Mouse (Mus musculus) kidney, embryonic 14.5 days (tissue): ENCODE measurements at regions not wholly inside any gene's neighbourhood (a gene's known extent, or its start where the extent isn't known, plus 50 kb on each side); places are given as distances from the start of the nearest gene placed in this dataset.

Experiments
- ATAC-seq: fragments of 200-750 bp; cut with Nextera tagmentation; 2 replicates; pipeline ENCODE4 v1.8.0; 2017; ENCODE audit warnings: moderate number of reproducible peaks, mild to moderate bottlenecking, moderate TSS enrichment, moderate library complexity; ENCODE audit not compliant: low FRiP score, low TSS enrichment
- H3K27ac ChIP-seq: fragments of 300-500 bp; sonication (generic); 2 replicates; pipeline ENCODE4 v1.5.1; 2014; ENCODE audit warnings: low read depth, mild to moderate bottlenecking, low read length, moderate library complexity, mixed read lengths
- H3K27me3 ChIP-seq: fragments of 300-500 bp; sonication (generic); 2 replicates; pipeline ENCODE4 v1.6.1; 2014; ENCODE audit warnings: mild to moderate bottlenecking, low read length; ENCODE audit not compliant: control insufficient read depth, insufficient read depth
- H3K36me3 ChIP-seq: fragments of 300-500 bp; sonication (generic); 2 replicates; pipeline ENCODE4 v1.6.1; 2014; ENCODE audit warnings: low read length, mixed read lengths; ENCODE audit not compliant: control insufficient read depth, insufficient read depth
- H3K4me1 ChIP-seq: fragments of 300-500 bp; sonication (generic); 2 replicates; pipeline ENCODE4 v1.6.1; 2014; ENCODE audit warnings: low read length, mixed read lengths; ENCODE audit not compliant: control insufficient read depth, insufficient read depth
- H3K4me2 ChIP-seq: fragments of 300-500 bp; sonication (generic); replicated peaks from 2 replicates; pipeline ENCODE4 v1.6.1; 2014; ENCODE audit warnings: low read depth, mild to moderate bottlenecking, low read length
- H3K4me3 ChIP-seq: fragments of 300-500 bp; sonication (generic); 2 replicates; pipeline ENCODE4 v1.5.1; 2014; ENCODE audit warnings: mild to moderate bottlenecking, low read length
- H3K9ac ChIP-seq: fragments of 300-500 bp; sonication (generic); 2 replicates; pipeline ENCODE4 v1.6.1; 2014; ENCODE audit warnings: low read depth, mild to moderate bottlenecking, low read length, moderate library complexity
- H3K9me3 ChIP-seq: fragments of 300-500 bp; sonication (generic); 2 replicates; pipeline ENCODE4 v1.6.1; 2016; ENCODE audit warnings: low read length; ENCODE audit not compliant: control insufficient read depth
- WGBS: fragments of 180-500 bp; shearing (Covaris S2); extraction: QIAGEN DNeasy Blood & Tissue Kit; methylation state at CpG from one replicate; pipeline ENCODE4 v1.1.7; 2014; 5-methylcytosine and 5-hydroxymethylcytosine counted together

DNA sequence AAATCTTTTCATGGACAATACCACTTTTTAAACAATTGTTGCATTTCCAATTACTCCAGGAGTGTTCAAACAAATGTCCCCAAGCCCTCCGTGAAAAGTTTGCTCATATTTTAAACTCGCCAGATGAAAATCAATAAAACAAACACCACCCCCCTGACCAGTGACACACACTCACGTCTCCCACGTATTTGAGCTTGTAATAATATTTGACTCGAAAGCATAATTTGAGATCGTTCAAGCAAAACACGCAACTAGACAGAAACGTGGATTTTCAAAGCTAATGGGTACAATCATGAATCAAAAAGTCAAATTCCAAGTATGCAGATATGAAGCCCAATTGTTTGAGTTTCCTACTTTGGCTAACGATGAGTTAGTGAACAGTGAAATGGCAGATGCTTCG, 65.0 kb upstream of the Otx2 start:
- Histone ChIP-seq H3K9me3 (no peaks in the 10 kb centered on the region), H3K27me3 (0 out of 2 replicates have a peak, but pooled peaks cover 2% of the 10 kb centered on the region), H3K27ac (no peak overlapping the region), H3K4me2 (no peak overlapping the region), H3K4me3 (no peak overlapping the region), H3K4me1 (no peaks in the 10 kb centered on the region), H3K9ac (no peak overlapping the region), H3K36me3 (no peaks in the 10 kb centered on the region)
- WGBS: 76% methylated on average over 10 of the region's 10 CpGs
- no peak for ATAC-seq

DNA sequence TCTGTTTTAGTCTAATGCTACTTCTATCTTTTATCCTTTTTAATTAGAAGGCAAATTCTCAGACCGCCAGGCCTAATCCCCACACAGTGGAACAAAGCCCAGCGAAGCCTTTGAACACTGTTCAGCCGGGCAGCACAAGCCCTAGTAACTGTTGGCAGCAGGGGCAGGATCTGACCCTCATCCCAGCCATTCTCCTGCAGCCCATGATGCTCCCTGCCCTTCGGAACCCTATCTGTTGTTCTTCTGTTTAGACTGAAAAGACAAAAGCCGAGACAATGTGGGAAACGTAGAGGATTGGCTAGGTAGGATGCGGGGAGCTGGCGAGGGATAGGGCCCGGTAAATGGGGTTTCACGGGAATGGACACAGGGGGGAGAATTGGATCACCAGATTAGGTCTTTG, 64.6 kb upstream of the Otx2 start:
- Histone ChIP-seq H3K9me3 (no peaks in the 10 kb centered on the region), H3K4me3 (no peak overlapping the region), H3K9ac (no peak overlapping the region), H3K4me2 (no peak overlapping the region), H3K27ac (no peak overlapping the region), H3K36me3 (no peaks in the 10 kb centered on the region), H3K4me1 (no peaks in the 10 kb centered on the region), H3K27me3 (0 out of 2 replicates have a peak, but pooled peaks cover 2% of the 10 kb centered on the region)
- WGBS: 83% methylated on average over 10 of the region's 10 CpGs
- no peak for ATAC-seq

DNA sequence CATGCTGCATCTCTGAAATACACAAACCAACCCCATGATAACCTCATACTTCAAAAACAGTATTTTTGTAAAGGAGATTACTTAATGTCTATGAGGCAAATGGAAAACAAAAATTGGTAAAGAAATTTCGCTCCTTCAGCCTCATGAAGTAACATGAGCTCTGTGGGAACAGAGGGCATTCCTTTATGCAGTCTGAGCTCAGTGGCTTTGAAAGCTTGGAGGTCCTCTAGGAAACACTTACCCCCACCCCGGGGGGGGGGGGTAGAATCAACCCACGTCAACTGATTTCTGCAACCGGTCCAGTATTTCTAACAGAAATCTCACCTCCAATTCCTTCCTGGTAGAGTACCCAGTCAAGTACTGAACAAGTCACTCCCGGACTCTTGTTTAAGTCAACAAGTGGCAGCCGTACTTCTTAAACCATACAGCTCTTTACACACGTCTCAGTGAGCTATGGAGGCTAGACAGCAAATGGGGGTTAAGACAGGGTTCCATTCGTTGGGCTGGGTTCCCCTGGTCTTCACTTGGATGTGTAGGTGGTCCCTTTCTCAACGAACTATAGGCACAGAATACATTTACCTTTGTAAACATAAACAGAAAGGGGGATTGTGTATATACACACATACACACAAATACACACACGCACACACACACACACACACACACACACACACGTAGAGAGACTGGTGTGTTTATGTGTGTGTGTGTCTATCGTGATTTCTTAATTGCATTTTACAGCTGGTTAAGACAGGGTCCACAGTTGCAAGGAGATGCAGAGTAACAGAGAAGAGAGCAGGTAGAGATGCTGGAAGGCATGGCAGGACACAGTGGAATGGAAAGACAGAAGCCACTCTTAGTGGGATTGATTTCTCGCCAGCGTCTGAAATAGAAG, 63.6 kb upstream of the Otx2 start:
- Histone ChIP-seq H3K27me3 (0 out of 2 replicates have a peak, but pooled peaks cover 2% of the 10 kb centered on the region), H3K9ac (no peak overlapping the region), H3K9me3 (no peaks in the 10 kb centered on the region), H3K4me3 (no peak overlapping the region), H3K27ac (no peak overlapping the region), H3K4me2 (no peak overlapping the region), H3K4me1 (no peaks in the 10 kb centered on the region), H3K36me3 (no peaks in the 10 kb centered on the region)
- 65% methylated on average over 14 of the region's 14 CpGs for WGBS
- ATAC-seq: no peak

DNA sequence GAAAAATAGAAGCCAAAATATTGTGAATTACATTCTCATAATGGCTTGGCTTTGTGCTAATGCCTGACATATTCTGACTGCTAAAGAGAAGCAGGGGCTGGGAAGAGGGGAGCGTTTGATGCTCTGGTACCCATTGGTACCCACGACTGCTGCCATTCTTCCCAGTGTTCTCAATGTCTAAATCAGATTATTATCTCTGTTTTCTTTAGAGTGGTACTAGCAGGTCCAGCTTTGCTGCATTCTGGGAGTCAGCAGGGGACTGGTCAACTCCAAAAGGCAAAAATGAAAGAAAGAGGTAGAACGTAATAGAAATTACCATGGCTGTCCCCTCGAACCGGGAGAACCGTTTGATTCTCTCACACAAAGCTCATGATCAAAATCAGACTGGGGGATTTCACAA, 62.6 kb upstream of the Otx2 start:
- Histone ChIP-seq H3K27me3 (0 out of 2 replicates have a peak, but pooled peaks cover 2% of the 10 kb centered on the region), H3K27ac (no peak overlapping the region), H3K4me2 (no peak overlapping the region), H3K4me3 (no peak overlapping the region), H3K36me3 (no peaks in the 10 kb centered on the region), H3K4me1 (no peaks in the 10 kb centered on the region), H3K9me3 (no peaks in the 10 kb centered on the region), H3K9ac (no peak overlapping the region)
- WGBS: 82% methylated on average over 6 of the region's 6 CpGs
- ATAC-seq: no peak

DNA sequence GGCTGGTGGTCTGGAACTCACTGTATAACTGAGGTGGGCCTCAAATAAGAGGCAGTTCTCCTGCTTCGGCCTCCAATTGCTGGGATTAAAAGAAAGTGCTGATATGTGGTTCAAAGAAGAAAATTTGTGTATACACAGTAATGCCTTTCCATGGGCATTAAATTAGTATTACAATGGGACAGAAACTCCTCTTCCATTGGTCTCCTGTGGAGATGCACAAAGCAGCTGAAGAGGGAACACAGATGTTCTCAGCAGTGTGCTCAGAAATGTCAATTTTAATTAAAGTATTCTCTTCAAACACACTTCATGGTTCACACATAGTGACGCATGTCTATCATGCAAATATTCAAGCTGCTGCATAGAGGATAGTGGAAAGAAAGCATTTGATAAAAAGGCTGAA, 56.4 kb upstream of the Otx2 start:
- Histone ChIP-seq H3K4me1 (no peaks in the 10 kb centered on the region), H3K9me3 (no peaks in the 10 kb centered on the region), H3K9ac (no peak overlapping the region), H3K36me3 (no peaks in the 10 kb centered on the region), H3K4me2 (no peak overlapping the region), H3K27ac (no peak overlapping the region), H3K27me3 (no peaks in the 10 kb centered on the region), H3K4me3 (no peak overlapping the region)
- no peak for ATAC-seq
- 91% methylated on average over 2 of the region's 2 CpGs for WGBS
